Mouse (Mus musculus) stomach, embryonic 14.5 days (tissue): ENCODE results near the gene Actg1. TPM values are rescaled to one million over a fixed set of nuclear protein-coding genes. Genes with fewer than 3 reads are reported as not detected.
"Not testable (repeated sequence)": the region's sequence is repeated elsewhere in the genome, so short reads cannot be mapped to it uniquely, and the experiment has no call there.

Experiments
- ATAC-seq: fragments of 200-750 bp; cut with Nextera tagmentation; 2 replicates; pipeline ENCODE4 v1.8.0; 2017; ENCODE audit warnings: low read depth, moderate TSS enrichment; ENCODE audit not compliant: insufficient number of reproducible peaks, insufficient read depth, low FRiP score
- H3K27ac ChIP-seq: fragments of 300-500 bp; sonication (generic); 2 replicates; pipeline ENCODE4 v1.5.1; 2014; ENCODE audit warnings: mild to moderate bottlenecking, low read length, moderate library complexity, mixed read lengths
- H3K27me3 ChIP-seq: fragments of 300-500 bp; sonication (generic); 2 replicates; pipeline ENCODE4 v1.6.1; 2014; ENCODE audit warnings: low read length, control low read depth, mixed read lengths; ENCODE audit not compliant: control insufficient read depth, insufficient read depth
- H3K36me3 ChIP-seq: fragments of 300-500 bp; sonication (generic); 2 replicates; pipeline ENCODE4 v1.6.1; 2014; ENCODE audit warnings: mild to moderate bottlenecking, control low read depth, low read length, moderate library complexity, mixed read lengths; ENCODE audit not compliant: control insufficient read depth, insufficient read depth
- H3K4me1 ChIP-seq: fragments of 300-500 bp; sonication (generic); 2 replicates; pipeline ENCODE4 v1.6.1; 2014; ENCODE audit warnings: low read length, control low read depth, mixed read lengths; ENCODE audit not compliant: control insufficient read depth, insufficient read depth
- H3K4me2 ChIP-seq: fragments of 300-500 bp; sonication (generic); replicated peaks from 2 replicates; pipeline ENCODE4 v1.6.1; 2014; ENCODE audit warnings: low read depth, low read length, control low read depth
- H3K4me3 ChIP-seq: fragments of 300-500 bp; sonication (generic); 2 replicates; pipeline ENCODE4 v1.5.1; 2014; ENCODE audit warnings: low read depth, low read length, control low read depth
- H3K9ac ChIP-seq: fragments of 300-500 bp; sonication (generic); replicated peaks from 2 replicates; pipeline ENCODE4 v1.6.1; 2014; ENCODE audit warnings: low read depth, mild to moderate bottlenecking, control low read depth, low read length, moderate library complexity, mixed read lengths
- H3K9me3 ChIP-seq: fragments of 300-500 bp; sonication (generic); 2 replicates; pipeline ENCODE4 v1.6.1; 2016; ENCODE audit warnings: low read depth, low read length, control low read depth; ENCODE audit not compliant: control insufficient read depth
- WGBS: fragments of 180-500 bp; shearing (Covaris S2); extraction: QIAGEN DNeasy Blood & Tissue Kit; methylation state at CpG from one replicate; pipeline ENCODE4 v1.1.7; 2014; 5-methylcytosine and 5-hydroxymethylcytosine counted together
- polyA plus RNA-seq: library from polyadenylated mRNA; unstranded; fragments of >200 nt; fragmentation: Nextera tagmentation; extraction: Ambion mirVana; gene quantifications from 2 replicates; pipeline ENCODE4 v1.2.1, GENCODE M21; 2014

Actg1 gene
- polyA plus RNA-seq, 1 experiment from 2014 or later, result 3,014 TPM

GRCm38 (mm10) chr11:120346383-120347034 lies 1.8 kb downstream of the Actg1 start:
- not testable (repeated sequence) for H3K27me3 ChIP-seq, H3K27ac ChIP-seq, ATAC-seq, H3K9me3 ChIP-seq
- Histone ChIP-seq H3K4me3 (peak overlapping the region; percentile 42), H3K36me3 (peaks cover 16% of the 10 kb centered on the region), H3K9ac (peak overlapping the region; percentile 50), H3K4me2 (peak overlapping the region; percentile 59), H3K4me1 (peaks cover 11% of the 10 kb centered on the region)
- 43% methylated on average over 10 of the region's 13 CpGs for WGBS

DNA sequence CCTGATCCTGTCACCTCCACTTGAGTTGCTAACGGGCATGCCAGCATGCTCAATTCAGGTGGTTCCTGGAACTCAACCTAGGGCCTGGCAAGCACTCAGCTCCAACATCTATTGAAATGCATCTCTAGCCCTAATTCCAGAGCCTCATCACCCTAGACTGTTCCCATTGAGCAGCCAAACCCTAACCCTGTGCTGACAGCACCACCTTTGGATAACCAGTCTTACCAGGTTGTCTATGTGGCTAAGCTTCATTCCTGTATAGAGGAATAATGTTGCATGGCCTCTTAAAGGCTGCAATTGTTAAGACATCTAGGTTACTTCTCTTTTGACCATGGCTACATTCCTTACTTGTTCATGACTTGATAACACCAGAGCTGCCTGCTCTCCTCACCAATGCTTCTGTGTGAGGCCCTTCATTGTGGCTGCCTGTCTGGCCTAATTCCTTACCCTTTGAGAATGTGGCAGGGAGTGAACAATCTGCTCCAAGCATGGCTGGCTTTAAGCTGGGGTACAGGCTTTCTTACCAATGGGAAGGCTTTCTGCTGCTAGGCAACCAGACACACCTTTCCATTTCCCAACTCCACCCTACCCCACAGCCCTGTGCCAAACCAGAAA lies 3.2 kb downstream of the Actg1 start:
- Histone ChIP-seq H3K9me3 (no peaks in the 10 kb centered on the region), H3K27ac (peak overlapping the region; percentile 48; the same call in 1 of the 2 replicates), H3K36me3 (peaks cover 16% of the 10 kb centered on the region), H3K27me3 (no peaks in the 10 kb centered on the region), H3K4me2 (peak overlapping the region; percentile 27), H3K4me1 (no peaks in the 10 kb centered on the region), H3K9ac (no peak overlapping the region; the same call in 1 of the 2 replicates), H3K4me3 (peak overlapping the region; percentile 15; the same call in 1 of the 2 replicates)
- 19% methylated on average over 1 of the region's 1 CpGs for WGBS
- no peak for ATAC-seq

GRCm38 (mm10) chr11:120344310-120344920 lies 3.9 kb downstream of the Actg1 start:
- ATAC-seq, result no peak
- WGBS, result 58% methylated on average over 5 of the region's 5 CpGs
- H3K4me2 ChIP-seq, result no peak overlapping the region
- H3K27me3 ChIP-seq, result no peaks in the 10 kb centered on the region
- H3K36me3 ChIP-seq, result peaks cover 16% of the 10 kb centered on the region
- H3K27ac ChIP-seq, result peak overlapping the region; percentile 48; the same call in 1 of the 2 replicates
- 0 out of 2 replicates have a peak overlapping the region, but pooled peaks have one; percentile 15 for H3K4me3 ChIP-seq
- H3K9ac ChIP-seq, result no peak overlapping the region
- no peaks in the 10 kb centered on the region for H3K9me3 ChIP-seq
- no peaks in the 10 kb centered on the region for H3K4me1 ChIP-seq

DNA sequence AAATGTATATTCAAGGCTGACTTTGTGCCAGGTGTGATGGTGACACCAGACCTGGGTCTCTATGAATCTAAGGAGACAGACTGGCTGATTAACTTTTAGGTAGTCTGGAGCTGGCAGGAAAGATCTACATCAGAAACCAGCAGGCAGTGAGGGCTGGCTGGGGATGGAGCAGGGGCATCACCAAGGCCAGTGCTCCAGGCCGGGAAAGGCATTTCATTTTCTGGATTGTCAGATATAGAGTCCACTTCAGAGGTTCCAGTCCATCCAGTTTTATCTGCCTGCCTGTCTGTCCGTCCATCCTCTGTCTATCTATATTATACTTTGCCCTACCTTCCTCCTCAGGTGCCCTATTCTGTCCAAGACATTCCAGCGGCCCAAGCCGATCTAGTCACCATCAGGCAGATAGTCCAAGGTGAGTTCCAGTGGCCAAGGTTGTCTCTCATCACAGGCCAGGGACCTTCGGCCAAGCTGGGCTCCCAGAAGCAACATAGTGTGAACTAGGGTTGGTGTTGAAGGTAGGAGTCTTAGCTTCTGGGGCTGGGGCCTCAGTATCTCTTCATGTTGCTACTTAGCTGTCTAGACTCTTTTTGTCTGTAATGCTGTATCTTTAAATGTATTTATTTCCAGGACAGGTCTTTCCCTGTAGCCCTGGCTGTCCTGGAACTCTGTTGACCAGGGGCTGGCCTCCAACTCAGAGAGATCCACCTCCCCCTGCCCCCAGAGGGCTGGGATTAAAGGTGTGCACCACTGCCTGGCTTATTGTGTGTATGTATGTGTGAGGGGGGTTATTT lies 4.6 kb downstream of the Actg1 start:
- H3K9me3 ChIP-seq, result no peaks in the 10 kb centered on the region
- H3K4me1 ChIP-seq, result no peaks in the 10 kb centered on the region
- H3K27ac ChIP-seq, result peak overlapping the region; percentile 30; the same call in 1 of the 2 replicates

DNA sequence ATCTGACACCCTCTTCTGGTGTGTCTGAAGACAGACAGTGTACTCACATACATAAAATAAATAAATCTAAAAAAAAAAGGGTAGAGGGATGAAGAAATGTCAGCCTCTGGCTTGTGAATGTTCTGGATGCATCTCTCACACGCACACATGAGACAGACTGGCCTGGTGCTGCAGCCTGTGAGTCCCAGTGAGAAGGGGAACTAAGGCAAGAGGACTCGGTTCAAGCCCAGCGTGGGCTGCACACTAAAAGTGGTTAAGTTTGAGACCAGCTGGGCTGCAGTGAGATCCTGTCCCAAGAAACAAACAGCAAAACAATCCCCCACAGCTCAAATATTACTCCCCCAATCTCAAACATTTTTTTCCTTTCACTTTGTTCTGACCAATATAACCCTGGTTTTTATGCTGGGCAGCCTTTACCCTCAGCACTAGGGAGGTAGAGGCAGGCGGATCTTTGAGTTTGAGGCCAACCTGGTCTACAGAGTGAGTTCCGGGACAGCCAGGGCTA lies 5.6 kb downstream of the Actg1 start:
- Histone ChIP-seq H3K9ac (no peak overlapping the region), H3K4me2 (no peak overlapping the region), H3K27me3 (no peaks in the 10 kb centered on the region), H3K27ac (no peak overlapping the region), H3K4me1 (no peaks in the 10 kb centered on the region), H3K9me3 (no peaks in the 10 kb centered on the region), H3K36me3 (peaks cover 16% of the 10 kb centered on the region), H3K4me3 (no peak overlapping the region)
- 89% methylated on average over 5 of the region's 5 CpGs for WGBS
- no peak for ATAC-seq

More for the DNA sequence above, 4.6 kb downstream of the Actg1 start:
- ATAC-seq, result no peak
- WGBS, result 70% methylated on average over 5 of the region's 5 CpGs
- Histone ChIP-seq H3K4me3 (no peak overlapping the region), H3K27me3 (no peaks in the 10 kb centered on the region), H3K36me3 (peaks cover 16% of the 10 kb centered on the region), H3K4me2 (no peak overlapping the region), H3K9ac (no peak overlapping the region)

DNA sequence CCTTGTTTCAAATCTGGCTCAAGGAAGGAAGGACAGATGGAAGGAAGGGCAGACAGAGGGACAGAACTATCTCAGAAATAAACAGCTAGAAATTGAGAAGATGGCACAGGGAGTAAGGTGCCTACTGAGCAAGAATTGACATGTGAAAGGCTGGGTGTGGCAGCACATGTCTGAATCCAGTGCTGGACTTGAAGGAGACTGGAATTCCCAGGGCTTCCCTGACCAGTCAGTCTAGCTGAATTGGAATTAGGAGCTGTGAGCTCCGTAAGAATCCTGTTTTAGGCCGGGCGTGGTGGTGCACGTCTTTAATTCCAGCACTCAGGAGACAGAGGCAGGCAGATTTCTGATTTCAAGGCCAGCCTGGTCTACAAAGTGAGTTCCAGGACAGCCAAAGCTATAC lies 6.7 kb downstream of the Actg1 start:
- H3K4me1 ChIP-seq, result no peaks in the 10 kb centered on the region
- H3K27ac ChIP-seq, result no peak overlapping the region
- no peak overlapping the region for H3K9ac ChIP-seq
- no peak for ATAC-seq
- no peak overlapping the region for H3K4me3 ChIP-seq
- peaks cover 11% of the 10 kb centered on the region for H3K36me3 ChIP-seq
- no peaks in the 10 kb centered on the region for H3K27me3 ChIP-seq
- WGBS, result 97% methylated on average over 4 of the region's 4 CpGs
- H3K4me2 ChIP-seq, result no peak overlapping the region
- no peaks in the 10 kb centered on the region for H3K9me3 ChIP-seq

DNA sequence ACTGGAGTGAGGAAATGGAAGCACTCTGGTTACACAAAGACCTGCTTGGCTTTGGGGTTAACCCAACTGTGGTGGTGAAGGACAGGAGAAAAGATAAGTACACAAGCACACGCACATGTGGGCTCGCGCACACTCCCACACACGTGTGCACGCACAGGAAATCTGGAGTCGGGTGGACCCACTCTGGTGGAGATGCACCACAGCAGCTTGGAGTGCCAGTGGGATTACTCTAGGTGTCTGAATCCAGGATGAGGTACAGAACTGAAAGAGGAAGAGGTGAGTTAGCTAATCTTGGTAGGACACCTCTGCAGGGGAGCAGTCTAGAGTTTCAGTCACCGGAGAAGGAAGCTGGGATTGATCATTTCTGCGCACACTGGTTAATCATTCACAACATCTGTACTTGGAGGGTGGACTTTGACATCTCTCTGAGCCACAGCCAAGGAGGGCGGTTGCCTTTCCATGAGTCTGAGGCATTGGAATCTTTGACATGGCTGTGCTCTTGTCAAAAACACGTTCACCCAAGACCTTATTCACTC lies 8.3 kb downstream of the Actg1 start:
- peak overlapping the region; percentile 52; the same call in 1 of the 2 replicates for H3K27ac ChIP-seq
- 75% methylated on average over 10 of the region's 10 CpGs for whole genome bisulfite sequencing
- no peak overlapping the region for H3K4me2 ChIP-seq
- peaks cover 2% of the 10 kb centered on the region for H3K36me3 ChIP-seq
- ATAC-seq, result peak; percentile 68; the same call in 1 of the 2 replicates
- H3K27me3 ChIP-seq, result no peaks in the 10 kb centered on the region
- no peaks in the 10 kb centered on the region for H3K9me3 ChIP-seq
- no peak overlapping the region for H3K4me3 ChIP-seq
- no peak overlapping the region for H3K9ac ChIP-seq
- no peaks in the 10 kb centered on the region for H3K4me1 ChIP-seq

- ATAC-seq, result no peak
- H3K4me2 ChIP-seq, result no peak overlapping the region
- no peaks in the 10 kb centered on the region for H3K4me1 ChIP-seq
- no peaks in the 10 kb centered on the region for H3K27me3 ChIP-seq
- H3K9me3 ChIP-seq, result no peaks in the 10 kb centered on the region
- no peaks in the 10 kb centered on the region for H3K36me3 ChIP-seq
- WGBS, result 72% methylated on average over 3 of the region's 3 CpGs
- H3K4me3 ChIP-seq, result no peak overlapping the region
- H3K27ac ChIP-seq, result no peak overlapping the region
- H3K9ac ChIP-seq, result no peak overlapping the region
Observed at GRCm38 (mm10) chr11:120338786-120339185, 9.6 kb downstream of the Actg1 start.
